Mouse (Mus musculus): ENCODE data around the gene Mbd5. TPM values are rescaled to one million over a fixed set of nuclear protein-coding genes. Genes with fewer than 3 reads are reported as not detected.

Gene Mbd5
- polyA plus RNA-seq, 1 experiment, result 12.7 TPM

DNA sequence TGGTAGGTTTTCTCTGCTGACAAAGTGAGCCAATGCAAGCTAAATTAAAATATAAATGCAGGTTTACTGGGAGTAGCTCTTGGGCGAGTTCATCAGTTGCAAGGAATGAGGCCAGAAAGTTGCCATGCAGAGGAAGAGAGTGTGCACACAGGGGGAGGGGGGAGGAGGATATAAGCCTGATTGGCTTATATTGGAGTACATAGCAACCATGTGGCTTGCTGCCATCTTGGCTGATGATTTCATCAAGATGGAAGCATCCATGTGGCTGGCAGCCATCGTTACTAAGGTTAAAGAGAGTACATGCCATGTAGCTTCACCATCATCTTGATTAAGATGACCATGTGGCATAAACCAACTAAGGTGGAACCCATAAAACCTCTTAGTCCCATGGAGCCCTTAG lies 395.0 kb downstream of the Mbd5 start:
- Histone ChIP-seq H3K36me3 (ENCODE audit: control insufficient read depth, insufficient read depth, low read length) (no peaks in the 10 kb centered on the region), H3K27ac (ENCODE audit: control insufficient read depth, insufficient read depth, low read depth, low read length) (no peak overlapping the region), H3K4me3 (ENCODE audit: control insufficient read depth, low read depth, low read length) (no peak overlapping the region), H3K27me3 (ENCODE audit: control insufficient read depth, insufficient read depth, low read length) (no peaks in the 10 kb centered on the region), H3K4me1 (ENCODE audit: control insufficient read depth, insufficient read depth, low read length) (no peaks in the 10 kb centered on the region)
- TF ChIP-seq CTCF (IDR thresholded peaks at IDR 0.05; ENCODE audit: control insufficient read depth, insufficient read depth, insufficient replicate concordance, low read depth, low read length) (no peak), POLR2A (IDR thresholded peaks at IDR 0.05; ENCODE audit: control insufficient read depth, low read depth, low read length) (no peak)

GRCm38 (mm10) chr2:49345786-49346185 lies 396.5 kb downstream of the Mbd5 start:
- Histone ChIP-seq H3K4me1 (ENCODE audit: control insufficient read depth, insufficient read depth, low read length) (no peaks in the 10 kb centered on the region), H3K4me3 (ENCODE audit: control insufficient read depth, low read depth, low read length) (no peak overlapping the region), H3K36me3 (ENCODE audit: control insufficient read depth, insufficient read depth, low read length) (no peaks in the 10 kb centered on the region), H3K27ac (ENCODE audit: control insufficient read depth, insufficient read depth, low read depth, low read length) (no peak overlapping the region), H3K27me3 (ENCODE audit: control insufficient read depth, insufficient read depth, low read length) (no peaks in the 10 kb centered on the region)
- no peak for TF ChIP-seq CTCF (IDR thresholded peaks at IDR 0.05; ENCODE audit: control insufficient read depth, insufficient read depth, insufficient replicate concordance, low read depth, low read length)
- TF ChIP-seq POLR2A (IDR thresholded peaks at IDR 0.05; ENCODE audit: control insufficient read depth, low read depth, low read length), result no peak

DNA sequence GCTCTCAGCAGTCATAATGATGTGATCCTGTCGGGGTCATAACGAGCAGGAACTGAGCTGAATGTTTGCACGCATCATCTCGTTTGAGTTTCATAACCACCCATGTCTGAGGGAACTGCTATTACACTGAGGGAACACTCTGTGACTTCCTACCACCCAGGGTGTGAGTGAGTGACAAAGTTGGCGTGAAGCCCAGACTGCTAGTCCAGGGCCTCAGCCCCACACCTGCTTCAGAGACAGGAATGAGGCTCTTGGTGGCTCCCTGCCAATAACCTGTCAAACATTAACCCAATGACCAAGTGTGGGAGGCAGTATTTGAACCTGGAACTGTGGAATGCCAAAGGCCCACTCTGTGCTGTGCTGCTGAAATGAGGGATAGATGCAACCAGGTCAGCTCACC lies 400.5 kb downstream of the Mbd5 start:
- no peaks in the 10 kb centered on the region for H3K27me3 ChIP-seq (ENCODE audit: control insufficient read depth, insufficient read depth, low read length)
- no peaks in the 10 kb centered on the region for H3K4me1 ChIP-seq (ENCODE audit: control insufficient read depth, insufficient read depth, low read length)
- TF ChIP-seq POLR2A (IDR thresholded peaks at IDR 0.05; ENCODE audit: control insufficient read depth, low read depth, low read length) (no peak), CTCF (IDR thresholded peaks at IDR 0.05; ENCODE audit: control insufficient read depth, insufficient read depth, insufficient replicate concordance, low read depth, low read length) (no peak)
- H3K36me3 ChIP-seq (ENCODE audit: control insufficient read depth, insufficient read depth, low read length), result no peaks in the 10 kb centered on the region
- no peak overlapping the region for H3K27ac ChIP-seq (ENCODE audit: control insufficient read depth, insufficient read depth, low read depth, low read length)
- H3K4me3 ChIP-seq (ENCODE audit: control insufficient read depth, low read depth, low read length), result no peak overlapping the region

DNA sequence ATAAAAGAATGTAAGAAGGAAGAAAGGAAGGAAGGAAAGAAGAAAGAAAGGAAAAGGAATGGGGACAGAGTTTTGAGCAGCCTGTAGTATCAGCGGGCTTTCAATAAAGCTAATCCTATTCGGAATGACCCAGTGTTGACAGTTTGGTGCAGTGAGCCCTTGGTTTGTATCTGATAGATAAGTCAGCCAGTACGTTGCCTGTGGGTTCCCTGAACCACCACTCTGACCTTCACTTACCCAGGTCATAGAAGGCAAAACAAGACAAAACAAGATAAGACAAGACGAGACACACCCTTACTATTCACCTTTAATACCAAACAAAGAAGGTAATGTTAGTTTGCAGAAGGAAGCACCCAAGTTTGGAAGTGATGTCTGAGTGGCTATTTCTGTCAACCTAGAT lies 401.5 kb downstream of the Mbd5 start:
- TF ChIP-seq POLR2A (IDR thresholded peaks at IDR 0.05; ENCODE audit: control insufficient read depth, low read depth, low read length) (no peak), CTCF (IDR thresholded peaks at IDR 0.05; ENCODE audit: control insufficient read depth, insufficient read depth, insufficient replicate concordance, low read depth, low read length) (no peak)
- Histone ChIP-seq H3K36me3 (ENCODE audit: control insufficient read depth, insufficient read depth, low read length) (no peaks in the 10 kb centered on the region), H3K4me3 (ENCODE audit: control insufficient read depth, low read depth, low read length) (no peak overlapping the region), H3K27ac (ENCODE audit: control insufficient read depth, insufficient read depth, low read depth, low read length) (no peak overlapping the region), H3K27me3 (ENCODE audit: control insufficient read depth, insufficient read depth, low read length) (no peaks in the 10 kb centered on the region), H3K4me1 (ENCODE audit: control insufficient read depth, insufficient read depth, low read length) (peaks cover 3% of the 10 kb centered on the region; the same call in 1 of the 2 replicates)

DNA sequence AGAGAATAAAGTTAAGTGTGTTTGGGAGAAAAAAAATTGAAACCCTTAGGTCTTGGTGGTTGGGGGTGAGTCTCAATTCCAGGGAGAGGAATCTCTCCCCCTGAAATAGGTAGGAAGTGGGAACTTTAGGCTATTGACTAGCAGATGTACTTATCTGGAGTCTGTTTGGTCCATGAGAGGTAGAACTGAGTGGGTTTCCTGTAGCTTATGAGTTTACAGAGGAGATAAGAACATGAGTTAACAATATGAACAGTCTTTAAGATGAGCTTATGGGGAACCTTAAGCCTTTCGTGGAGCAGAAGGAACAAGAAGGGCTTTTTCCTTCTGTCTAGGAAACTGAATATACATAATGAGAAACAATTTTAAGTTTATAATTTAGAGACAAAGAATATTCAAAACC lies 404.8 kb downstream of the Mbd5 start:
- H3K27ac ChIP-seq (ENCODE audit: control insufficient read depth, insufficient read depth, low read depth, low read length), result no peak overlapping the region

GRCm38 (mm10) chr2:49355867-49356266 lies 406.6 kb downstream of the Mbd5 start:
- no peak overlapping the region for H3K4me3 ChIP-seq (ENCODE audit: control insufficient read depth, low read depth, low read length)
- H3K27ac ChIP-seq (ENCODE audit: control insufficient read depth, insufficient read depth, low read depth, low read length), result no peak overlapping the region
- no peaks in the 10 kb centered on the region for H3K27me3 ChIP-seq (ENCODE audit: control insufficient read depth, insufficient read depth, low read length)
- H3K36me3 ChIP-seq (ENCODE audit: control insufficient read depth, insufficient read depth, low read length), result no peaks in the 10 kb centered on the region
- H3K4me1 ChIP-seq (ENCODE audit: control insufficient read depth, insufficient read depth, low read length), result peaks cover 4% of the 10 kb centered on the region; the same call in 1 of the 2 replicates
- no peak for TF ChIP-seq CTCF (IDR thresholded peaks at IDR 0.05; ENCODE audit: control insufficient read depth, insufficient read depth, insufficient replicate concordance, low read depth, low read length)
- no peak for TF ChIP-seq POLR2A (IDR thresholded peaks at IDR 0.05; ENCODE audit: control insufficient read depth, low read depth, low read length)

More for the DNA sequence above, 404.8 kb downstream of the Mbd5 start:
- Histone ChIP-seq H3K36me3 (ENCODE audit: control insufficient read depth, insufficient read depth, low read length) (no peaks in the 10 kb centered on the region), H3K27me3 (ENCODE audit: control insufficient read depth, insufficient read depth, low read length) (no peaks in the 10 kb centered on the region), H3K4me3 (ENCODE audit: control insufficient read depth, low read depth, low read length) (no peak overlapping the region), H3K4me1 (ENCODE audit: control insufficient read depth, insufficient read depth, low read length) (peaks cover 4% of the 10 kb centered on the region; the same call in 1 of the 2 replicates)
- no peak for TF ChIP-seq POLR2A (IDR thresholded peaks at IDR 0.05; ENCODE audit: control insufficient read depth, low read depth, low read length)
- TF ChIP-seq CTCF (IDR thresholded peaks at IDR 0.05; ENCODE audit: control insufficient read depth, insufficient read depth, insufficient replicate concordance, low read depth, low read length), result no peak

DNA sequence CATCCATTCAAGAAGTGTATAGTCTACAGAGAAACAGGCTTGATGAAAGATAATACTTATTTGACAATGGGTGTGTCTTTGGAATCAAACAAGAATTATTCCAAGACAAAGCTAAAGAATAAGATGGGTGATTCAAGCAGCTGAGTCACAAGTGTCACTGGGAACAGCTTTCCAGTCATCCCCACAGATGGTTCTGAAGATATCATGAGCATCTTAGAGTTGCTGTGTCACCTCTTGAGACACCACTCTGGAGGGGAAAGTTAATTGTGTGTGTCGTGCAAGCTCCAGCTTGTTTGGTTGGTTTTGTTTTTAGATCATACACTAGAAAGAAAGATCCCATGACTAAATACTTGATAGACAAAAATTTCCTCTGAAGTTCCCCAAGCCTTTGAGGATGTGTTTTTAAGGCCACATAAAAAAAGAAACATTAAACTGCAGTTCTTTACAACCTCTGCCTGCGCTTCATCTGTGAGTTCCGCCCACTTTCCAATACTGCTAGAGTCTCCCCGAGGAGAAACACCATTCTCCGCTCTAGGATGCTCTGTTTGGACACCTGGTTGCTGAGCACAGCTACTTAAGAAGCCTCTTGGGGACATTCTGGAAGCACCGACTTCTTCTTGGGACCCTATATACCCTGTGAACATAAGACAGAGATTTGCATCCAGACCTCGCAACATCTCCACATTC lies 409.0 kb downstream of the Mbd5 start:
- Histone ChIP-seq H3K27ac (ENCODE audit: control insufficient read depth, insufficient read depth, low read depth, low read length) (no peak overlapping the region), H3K27me3 (ENCODE audit: control insufficient read depth, insufficient read depth, low read length) (no peaks in the 10 kb centered on the region), H3K36me3 (ENCODE audit: control insufficient read depth, insufficient read depth, low read length) (no peaks in the 10 kb centered on the region), H3K4me1 (ENCODE audit: control insufficient read depth, insufficient read depth, low read length) (peaks cover 4% of the 10 kb centered on the region; the same call in 1 of the 2 replicates), H3K4me3 (ENCODE audit: control insufficient read depth, low read depth, low read length) (no peak overlapping the region)
- no peak for TF ChIP-seq POLR2A (IDR thresholded peaks at IDR 0.05; ENCODE audit: control insufficient read depth, low read depth, low read length)
- TF ChIP-seq CTCF (IDR thresholded peaks at IDR 0.05; ENCODE audit: control insufficient read depth, insufficient read depth, insufficient replicate concordance, low read depth, low read length), result no peak

Measured in testis, adult 2 months (tissue).